Mouse (Mus musculus): Measurements from ENCODE around the gene Capn15.
A peak's percentile ranks its signal among the peaks of the same experiment; 100 is the strongest.

Capn15 gene

GRCm38 (mm10) chr17:25985306-25986294, at the start of gene Capn15:
Capn15 (minus strand) TSS chr17:25985796.
- DNase-seq (ENCODE audit: low spot score in 2 of 2): peak; percentile 95 to 97

GRCm38 (mm10) chr17:26032037-26032436, 46.4 kb upstream of the Capn15 start:
- no peak for DNase-seq (ENCODE audit: low spot score in 2 of 2)

GRCm38 (mm10) chr17:26031583-26031982, 46.0 kb upstream of the Capn15 start:
- DNase-seq (ENCODE audit: low spot score in 2 of 2): no peak

GRCm38 (mm10) chr17:26028261-26028660, 42.7 kb upstream of the Capn15 start:
- no peak for DNase-seq (ENCODE audit: low spot score in 2 of 2)

- DNase-seq (ENCODE audit: low spot score in 2 of 2): no peak
Measured at GRCm38 (mm10) chr17:26024674-26025073, 39.1 kb upstream of the Capn15 start.

GRCm38 (mm10) chr17:26023966-26024365, 38.4 kb upstream of the Capn15 start:
- DNase-seq (ENCODE audit: low spot score in 2 of 2): no peak

DNA sequence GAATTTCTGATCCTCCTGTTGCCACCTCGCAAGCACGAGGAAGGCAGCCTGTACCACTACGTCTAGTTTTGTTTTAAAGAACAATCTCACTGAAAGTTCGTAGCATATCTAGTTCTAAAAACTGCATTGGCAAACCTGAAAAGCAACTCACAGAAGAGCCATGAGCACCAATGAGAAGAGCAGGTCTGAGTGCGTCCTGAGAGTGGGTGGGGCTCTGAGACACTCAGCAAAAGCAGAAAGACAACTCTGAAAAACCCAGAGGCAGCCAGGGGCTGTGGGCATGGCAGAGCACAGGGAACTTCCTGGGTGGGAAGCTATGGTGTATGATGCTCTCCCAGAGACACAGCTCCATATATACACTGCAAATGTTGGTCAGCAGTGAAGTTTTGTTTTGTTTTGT, 37.6 kb upstream of the Capn15 start:
- DNase-seq (ENCODE audit: low spot score in 2 of 2): no peak

DNA sequence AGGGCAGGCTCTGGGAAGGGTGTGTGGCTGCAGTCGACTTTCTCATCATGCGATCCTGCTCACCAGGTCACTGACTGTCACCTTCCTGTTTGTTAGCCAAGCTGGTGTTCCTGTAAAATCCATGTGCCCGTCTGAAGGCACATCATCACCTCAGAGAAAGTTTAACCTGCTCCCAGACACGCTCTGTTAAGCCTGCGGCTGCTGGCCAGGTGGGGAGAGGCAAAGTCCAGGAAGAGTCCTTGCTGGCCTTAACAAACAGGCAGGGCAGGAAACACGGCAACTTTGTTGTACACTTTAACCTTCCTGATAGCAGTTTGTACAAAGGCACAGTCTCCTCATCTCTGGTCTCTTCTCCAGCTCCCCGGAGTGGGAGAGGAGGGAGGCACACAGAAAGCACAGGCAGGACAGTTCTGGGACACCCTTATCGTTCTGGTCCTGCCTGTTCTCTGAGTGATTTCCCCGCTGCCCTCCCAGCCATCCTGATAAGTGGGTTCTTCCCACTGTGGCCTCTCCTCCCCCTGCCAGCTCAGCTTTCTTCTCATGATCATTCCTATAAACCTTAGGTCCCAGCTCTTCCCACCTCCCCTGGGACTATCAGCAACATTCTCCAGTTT, 36.2 kb upstream of the Capn15 start:
- DNase-seq (ENCODE audit: low spot score in 2 of 2): no peak

DNA sequence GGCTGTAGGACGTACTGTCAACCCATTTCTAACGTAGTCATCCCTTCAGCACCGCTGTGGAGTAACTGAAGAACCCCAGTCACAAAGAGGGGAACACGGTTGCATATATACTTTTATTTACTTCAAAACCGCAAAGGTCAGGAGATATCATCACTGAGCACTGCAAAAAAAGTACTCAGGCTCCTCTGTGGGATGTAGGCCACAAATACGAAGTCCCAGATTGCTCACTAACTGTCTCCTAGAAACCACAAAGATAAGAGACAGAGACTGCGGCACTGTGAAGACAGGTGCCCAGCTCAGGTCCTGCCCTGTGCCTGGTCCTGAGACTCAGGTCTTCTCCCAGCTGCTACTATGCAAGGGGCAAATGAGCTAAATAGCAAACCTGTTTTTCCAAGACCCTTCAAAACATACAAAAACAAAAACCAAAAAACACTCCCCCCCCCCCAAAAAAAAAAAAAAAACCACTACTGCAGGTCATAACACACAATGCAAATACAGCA, 35.3 kb upstream of the Capn15 start:
- DNase-seq (ENCODE audit: low spot score in 2 of 2): no peak

DNA sequence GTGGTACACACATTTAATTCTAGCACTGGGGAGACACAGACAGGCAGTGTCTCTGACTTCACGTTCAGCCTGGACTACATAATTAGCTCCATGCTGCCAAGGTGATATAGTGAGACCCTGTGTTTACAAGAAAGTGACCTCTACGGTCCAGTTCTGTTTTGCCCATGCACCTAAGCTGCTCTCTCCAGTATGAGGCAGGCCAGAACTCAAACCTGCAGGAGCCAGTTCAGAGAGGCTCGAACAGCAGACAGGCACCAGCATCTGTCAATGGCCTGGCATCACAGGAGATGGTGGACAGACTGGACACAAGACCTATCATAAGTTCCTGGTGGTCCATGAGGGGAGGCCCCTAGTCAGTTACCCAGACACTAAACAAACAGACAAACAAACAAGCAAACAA, 32.8 kb upstream of the Capn15 start:
- no peak for DNase-seq (ENCODE audit: low spot score in 2 of 2)

GRCm38 (mm10) chr17:26017949-26018348, 32.4 kb upstream of the Capn15 start:
- no peak for DNase-seq (ENCODE audit: low spot score in 2 of 2)

- DNase-seq (ENCODE audit: low spot score in 2 of 2): no peak
Measured at GRCm38 (mm10) chr17:26017021-26017420, 31.4 kb upstream of the Capn15 start.

GRCm38 (mm10) chr17:26013711-26014110, 28.1 kb upstream of the Capn15 start:
- DNase-seq (ENCODE audit: low spot score in 2 of 2): peak; percentile 55 to 57

GRCm38 (mm10) chr17:26011841-26012460, 26.4 kb upstream of the Capn15 start:
- peak; percentile 30 to 43 for DNase-seq (ENCODE audit: low spot score in 2 of 2)

DNA sequence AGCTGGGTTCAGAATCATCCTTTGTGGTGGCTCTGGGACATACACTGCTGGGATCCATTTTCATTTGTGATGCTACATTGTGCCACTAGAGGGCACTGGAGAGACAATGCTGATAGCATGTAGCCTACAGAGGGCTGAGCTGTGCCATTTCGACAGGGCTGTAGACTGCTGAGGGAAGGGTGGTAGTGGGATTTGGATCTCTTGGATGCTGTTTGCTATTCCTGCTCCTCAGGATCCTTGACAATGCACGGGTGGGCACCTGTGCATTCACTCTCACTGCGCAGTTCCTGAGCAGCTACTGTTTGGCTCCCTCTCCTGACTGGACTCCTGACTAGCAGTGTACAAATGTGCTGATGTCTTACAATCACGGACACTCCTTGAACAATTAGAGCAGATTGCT, 23.9 kb upstream of the Capn15 start:
- DNase-seq (ENCODE audit: low spot score in 2 of 2): peak; percentile 67 to 76

GRCm38 (mm10) chr17:26008787-26009186, 23.2 kb upstream of the Capn15 start:
- DNase-seq (ENCODE audit: low spot score in 2 of 2): no peak

GRCm38 (mm10) chr17:26008331-26008730, 22.7 kb upstream of the Capn15 start:
- no peak for DNase-seq (ENCODE audit: low spot score in 2 of 2)

DNA sequence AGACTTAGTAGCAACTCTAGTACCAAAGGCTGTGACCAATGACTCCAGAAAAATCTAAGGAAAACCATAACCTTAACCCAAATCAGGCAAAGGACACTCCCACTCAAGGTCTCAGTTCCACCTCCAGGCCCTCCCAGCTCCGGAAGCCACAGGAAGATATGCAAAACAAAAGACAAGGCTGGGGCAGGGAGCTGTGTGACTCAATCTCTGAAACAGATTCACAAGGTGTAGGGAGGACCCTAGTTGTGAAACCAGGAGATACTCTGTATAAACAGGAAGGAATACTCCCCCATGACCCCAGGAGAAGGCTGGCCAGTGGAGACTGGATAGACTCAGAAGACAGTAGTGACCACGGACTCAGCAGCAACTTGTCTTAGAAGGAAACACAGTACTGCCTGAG, 22.1 kb upstream of the Capn15 start:
- no peak for DNase-seq (ENCODE audit: low spot score in 2 of 2)

DNA sequence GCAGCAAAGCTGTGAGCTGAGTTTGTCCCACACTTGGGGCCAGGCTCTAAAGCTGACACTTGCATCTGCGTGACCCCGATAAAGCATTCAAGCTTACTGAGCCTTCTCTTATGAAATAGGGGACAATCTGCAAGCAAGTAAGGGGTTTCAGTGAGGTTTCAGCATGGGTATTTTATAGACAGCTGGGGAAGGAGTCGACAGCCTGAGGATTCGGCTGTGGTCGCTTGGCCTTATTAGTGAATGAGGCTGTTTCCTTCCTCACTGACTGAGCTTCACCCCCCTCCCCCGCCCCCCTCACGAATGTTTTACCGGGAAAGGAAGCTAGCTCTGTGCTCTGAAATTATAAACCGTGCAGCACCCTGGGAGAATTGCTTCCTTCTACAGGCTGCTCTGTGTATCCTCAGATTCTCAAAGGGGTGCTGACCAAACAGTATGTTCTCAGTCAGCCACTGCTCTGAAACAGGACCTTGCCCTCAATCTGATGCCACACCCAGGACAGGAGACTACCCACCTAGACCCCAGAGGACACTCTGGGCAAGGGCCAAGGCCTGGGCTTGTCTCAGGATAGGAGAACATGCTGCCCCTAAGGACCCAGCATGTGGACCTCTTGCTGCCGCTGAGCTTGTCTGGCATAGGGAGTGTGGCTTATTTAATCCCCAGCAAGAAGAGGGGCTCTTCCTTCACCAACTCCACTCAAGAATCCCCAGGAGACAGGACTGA, 20.3 kb upstream of the Capn15 start:
- DNase-seq (ENCODE audit: low spot score in 2 of 2): no peak

- no peak for DNase-seq (ENCODE audit: low spot score in 2 of 2)
Measured at GRCm38 (mm10) chr17:26004711-26005110, 19.1 kb upstream of the Capn15 start.

DNA sequence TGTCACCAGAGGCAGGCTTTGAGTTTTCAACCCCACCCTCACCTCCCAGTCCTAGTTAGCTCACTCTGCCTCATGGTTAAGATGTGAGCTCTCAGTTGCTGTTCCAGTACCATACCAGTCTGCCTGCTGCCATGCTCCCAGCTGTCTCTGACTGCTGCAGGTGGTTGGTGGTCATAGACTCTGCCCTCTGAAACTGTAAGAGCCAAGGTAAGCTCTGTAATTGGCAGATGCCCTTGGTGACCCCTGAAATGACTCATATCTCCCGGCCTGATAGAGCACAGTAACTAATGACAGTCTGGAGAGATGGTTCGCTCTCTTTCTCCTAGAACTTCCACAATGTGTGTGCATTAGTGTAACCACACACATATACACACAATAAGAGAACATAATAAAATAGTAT, 18.3 kb upstream of the Capn15 start:
- no peak for DNase-seq (ENCODE audit: low spot score in 2 of 2)

GRCm38 (mm10) chr17:25998425-25998824, 12.8 kb upstream of the Capn15 start:
- no peak for DNase-seq (ENCODE audit: low spot score in 2 of 2)
